Mouse (Mus musculus) layer of hippocampus, adult 18-20 months (tissue): ENCODE results near the gene Tia1. TPM values are rescaled to one million over a fixed set of nuclear protein-coding genes. Genes with fewer than 3 reads are reported as not detected.

Experiments used
- DNase-seq, 2 experiments: peaks; one replicate each; pipeline ENCODE4 v3.0.0; 2022; ENCODE audit warnings: low spot score in 2 of 2
- total RNA-seq, 2 experiments: library from RNA; stranded (reverse); gene quantifications; 2 replicates each; pipeline ENCODE4 v1.2.3; 2021

Gene Tia1
- total RNA-seq, 2 experiments from 2014 or later = 114 to 120 TPM

GRCm38 (mm10) chr6:86420491-86420890 is 16.5 kb downstream of the Tia1 start:
- DNase-seq = no peak

GRCm38 (mm10) chr6:86426358-86426757 is 22.3 kb downstream of the Tia1 start, which contains the start of gene Gm44790:
Gene Gm44790 (plus strand): TSS chr6:86426658.
- no peak for DNase-seq

DNA sequence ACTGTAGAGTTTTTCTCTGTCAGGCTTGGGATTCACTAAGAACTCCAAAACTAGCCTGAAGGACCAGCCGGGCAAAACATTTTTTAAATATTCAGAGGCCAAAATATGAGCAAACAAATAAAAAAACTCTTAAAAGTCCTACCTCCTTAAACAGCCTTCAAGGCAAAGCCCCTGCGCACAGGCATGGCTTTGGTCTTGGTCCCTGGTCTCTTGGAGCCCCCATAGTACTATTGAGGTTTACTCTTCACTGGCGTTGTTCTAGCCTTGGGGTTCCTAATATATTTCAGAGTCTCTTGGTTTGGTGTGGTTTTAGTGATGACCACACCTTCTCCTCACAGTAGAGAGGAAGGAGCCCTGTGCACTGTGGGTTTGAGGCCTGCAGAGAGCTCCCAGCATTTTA is 27.5 kb downstream of the Tia1 start:
- DNase-seq = no peak

GRCm38 (mm10) chr6:86433696-86434095 is 29.7 kb downstream of the Tia1 start:
- no peak for DNase-seq

DNA sequence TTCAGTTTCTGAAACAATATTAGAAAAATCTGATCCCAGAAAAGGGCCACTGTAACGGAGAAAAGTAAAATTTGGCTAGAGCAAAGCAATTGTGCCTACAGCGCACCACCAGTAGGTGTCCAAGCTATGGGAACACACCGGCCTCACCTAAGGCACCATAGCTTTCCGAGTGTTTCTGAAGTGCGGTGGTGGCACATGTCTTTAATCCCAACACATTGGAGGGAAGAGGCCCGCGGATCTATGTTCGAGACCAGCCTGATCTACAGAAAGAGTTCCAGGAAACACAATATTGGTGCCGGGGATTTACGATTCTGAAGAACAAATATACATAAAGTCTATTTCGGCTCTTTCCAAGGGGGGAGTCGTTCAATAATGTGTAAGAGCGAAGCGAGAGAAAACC is 33.7 kb downstream of the Tia1 start:
- DNase-seq = no peak

- DNase-seq = peak; percentile 97 to 98
Observed at GRCm38 (mm10) chr6:86438272-86439118, 34.5 kb downstream of the Tia1 start, which contains the start of gene C87436. Gene C87436 (plus strand): TSS chr6:86438374.

- no peak for DNase-seq
Observed at GRCm38 (mm10) chr6:86439119-86439496, 35.1 kb downstream of the Tia1 start.

DNA sequence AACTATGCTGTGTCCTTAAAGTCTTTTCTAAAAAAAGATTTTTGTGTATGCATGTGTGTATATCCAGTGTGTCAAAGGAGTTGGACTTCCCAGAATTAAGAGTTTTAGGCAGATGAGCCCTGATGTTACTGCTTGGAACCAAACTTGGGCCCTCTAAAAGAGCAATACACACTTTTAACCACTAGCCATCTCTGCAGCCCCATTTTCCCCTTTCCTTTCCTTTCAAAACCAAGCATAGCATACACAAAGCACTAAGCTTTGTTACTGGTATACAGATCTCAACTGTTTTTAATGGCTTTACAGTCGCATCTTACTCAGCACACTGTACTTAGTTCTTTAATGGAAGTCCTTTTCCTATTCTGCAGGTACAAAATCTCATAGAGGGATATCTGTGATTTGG is 35.5 kb downstream of the Tia1 start:
- DNase-seq = no peak

GRCm38 (mm10) chr6:86441571-86441970 is 37.6 kb downstream of the Tia1 start:
- DNase-seq = peak in 1 of 2 experiments; percentile 39

GRCm38 (mm10) chr6:86445551-86445950 is 41.5 kb downstream of the Tia1 start:
- no peak for DNase-seq

- DNase-seq = no peak
Observed at GRCm38 (mm10) chr6:86446927-86447568, 43.0 kb downstream of the Tia1 start.

DNA sequence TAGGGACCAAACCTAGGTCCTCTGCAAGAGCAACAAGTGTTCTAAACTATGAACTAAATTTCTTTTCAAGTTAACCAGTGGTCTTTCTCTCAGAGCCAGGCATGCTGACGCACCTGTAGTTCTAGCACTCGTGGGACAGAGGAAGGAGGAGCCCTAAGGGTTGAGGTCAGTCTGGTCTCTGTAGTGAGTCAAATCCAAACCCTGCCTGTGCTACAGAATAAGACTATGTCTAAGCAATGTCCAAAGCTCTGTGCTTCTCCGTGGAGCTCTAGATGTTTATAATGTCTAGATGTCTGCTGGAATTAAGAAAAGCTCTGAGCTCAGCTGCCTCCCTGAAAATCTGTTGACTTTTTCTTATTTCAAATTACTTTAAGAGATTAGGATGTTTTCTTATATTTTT is 52.7 kb downstream of the Tia1 start:
- no peak for DNase-seq

- DNase-seq = no peak
Observed at GRCm38 (mm10) chr6:86463079-86463478, 59.1 kb downstream of the Tia1 start.

- no peak for DNase-seq
Observed at GRCm38 (mm10) chr6:86471317-86471716, 67.3 kb downstream of the Tia1 start.

DNA sequence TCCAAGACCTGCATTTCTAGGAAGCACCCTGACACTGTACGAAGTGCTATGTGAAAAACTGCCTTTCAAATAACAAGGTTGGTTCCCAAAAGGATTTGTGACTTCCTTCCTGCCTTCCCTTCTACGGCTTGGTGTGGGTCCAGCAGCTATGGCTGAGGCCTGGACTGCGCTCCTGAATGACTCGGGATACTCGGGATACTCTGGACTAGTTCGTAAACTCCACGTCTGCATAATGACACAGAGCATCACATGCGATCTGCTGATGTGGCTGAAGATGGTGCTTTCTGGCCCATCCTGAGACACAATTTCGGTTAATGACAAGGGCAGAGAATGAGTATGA is 67.7 kb downstream of the Tia1 start:
- DNase-seq = no peak

- peak; percentile 100 for DNase-seq
Observed at GRCm38 (mm10) chr6:86472100-86472955, 68.3 kb downstream of the Tia1 start.

DNA sequence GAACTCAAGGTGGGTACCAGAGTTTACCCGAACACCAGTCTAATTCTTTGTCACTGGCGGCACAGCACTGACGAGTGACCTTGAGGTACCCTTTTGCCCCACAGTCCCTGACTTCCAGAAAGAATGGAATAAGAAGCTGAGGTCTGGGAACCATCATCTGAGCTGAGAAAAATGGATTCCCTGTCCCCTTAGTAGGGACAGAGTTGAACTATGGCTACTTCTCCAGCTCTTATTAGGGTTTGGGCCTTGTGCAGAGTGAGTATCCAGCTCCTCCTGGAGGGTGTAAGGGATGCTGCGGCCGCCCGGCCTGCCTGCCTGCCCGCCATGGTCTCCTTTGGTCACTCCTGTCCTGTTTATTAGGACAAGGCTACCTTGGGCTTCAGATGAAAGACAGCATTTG is 69.1 kb downstream of the Tia1 start:
- no peak for DNase-seq

DNA sequence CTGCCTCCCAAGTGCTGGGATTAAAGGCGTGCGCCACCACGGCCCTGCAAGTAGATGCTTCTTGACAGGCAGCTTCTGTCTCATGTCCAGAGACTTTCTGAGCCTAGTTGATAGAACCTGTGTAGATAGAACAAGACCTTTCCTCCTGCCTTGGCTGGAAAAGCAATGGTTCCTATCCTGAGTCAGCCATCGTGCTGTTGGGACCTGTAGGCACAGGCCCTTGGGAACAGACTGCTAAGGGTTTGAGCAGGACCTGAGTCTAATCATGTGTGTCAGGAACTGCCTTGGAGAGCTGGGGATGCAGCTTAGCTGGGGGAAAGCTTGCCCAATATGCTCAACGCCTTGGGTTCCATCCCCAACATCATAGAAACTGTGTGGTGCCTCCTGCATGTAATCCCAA is 70.1 kb downstream of the Tia1 start:
- no peak for DNase-seq

DNA sequence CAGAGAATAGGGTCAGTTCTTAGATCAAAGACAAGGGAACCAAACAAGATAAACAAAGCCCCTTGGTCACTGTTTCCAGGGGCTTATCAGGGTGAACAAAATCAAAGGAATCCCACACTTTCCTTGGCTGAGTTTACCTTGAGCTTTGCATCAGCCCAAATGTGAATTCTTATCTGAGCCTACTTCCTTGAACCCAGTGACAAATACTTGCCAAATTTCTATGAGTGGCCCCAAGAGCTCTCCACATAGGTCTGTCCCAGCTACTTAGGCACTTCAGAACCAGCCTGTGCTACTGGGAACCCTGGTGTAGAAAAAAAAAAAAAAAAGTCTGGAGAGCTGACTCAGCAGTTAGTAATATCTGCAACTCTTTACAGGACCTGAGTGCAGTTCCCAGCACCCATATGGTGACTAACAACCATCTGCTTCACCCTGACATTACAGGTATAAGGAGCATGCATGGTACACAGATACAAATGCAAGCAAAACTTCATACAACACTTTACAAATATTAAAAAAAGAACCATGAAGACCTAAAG is 70.7 kb downstream of the Tia1 start:
- no peak for DNase-seq

- DNase-seq = no peak
Observed at GRCm38 (mm10) chr6:86475462-86476167, 71.6 kb downstream of the Tia1 start.

DNA sequence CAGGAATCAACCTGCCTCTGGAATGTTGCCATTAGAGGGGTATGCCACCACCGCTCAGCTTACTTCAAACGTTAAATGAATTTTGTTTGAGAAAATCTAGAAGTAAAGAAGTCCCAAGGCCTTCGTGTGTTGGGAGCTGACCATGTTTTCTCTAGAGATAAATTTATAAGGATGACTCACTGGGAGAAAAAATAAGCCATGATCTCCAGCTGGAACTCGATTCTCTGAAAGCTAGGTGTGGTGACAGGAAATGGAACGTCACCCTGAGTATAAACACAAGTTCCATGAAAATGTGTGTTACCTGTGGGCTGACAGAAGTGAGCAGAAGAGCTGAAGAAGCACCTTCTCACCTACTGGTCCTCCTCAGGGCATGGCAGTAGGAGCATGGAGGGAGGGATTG is 72.9 kb downstream of the Tia1 start:
- DNase-seq = no peak
